Mouse (Mus musculus): ENCODE measurements around the gene Ucp2. TPM values are rescaled to one million over a fixed set of nuclear protein-coding genes. Genes with fewer than 3 reads are reported as not detected.
A peak's percentile ranks its signal among the peaks of the same experiment; 100 is the strongest.

Gene Ucp2
- polyA plus RNA-seq, 1 experiment from 2014 or later: 98.4 TPM

DNA sequence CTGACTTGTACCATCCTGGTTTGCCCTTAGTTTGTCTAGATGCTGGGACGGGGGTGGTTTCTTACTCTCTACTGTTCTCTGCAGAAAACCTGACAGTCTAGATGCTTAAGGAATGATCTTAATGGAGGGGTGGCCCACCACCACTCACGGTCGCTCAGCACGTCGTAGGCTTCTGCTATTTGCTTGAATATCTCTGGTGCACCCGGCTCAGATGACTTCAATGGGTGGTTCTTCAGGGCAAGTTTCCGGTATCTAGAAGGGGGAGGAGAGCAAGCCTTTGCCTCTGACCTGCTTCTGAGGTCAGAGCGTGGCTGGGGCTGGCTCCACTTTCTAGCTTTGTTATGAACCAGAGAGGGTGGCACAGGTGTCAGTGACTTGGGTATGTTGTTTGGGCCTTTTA lies 18.5 kb downstream of the Ucp2 start:
- Histone ChIP-seq H3K36me3 (replicated peaks; ENCODE audit: control insufficient read depth, insufficient read depth, low read depth, low read length) (no peaks in the 10 kb centered on the region), H3K9me3 (replicated peaks; ENCODE audit: control insufficient read depth, low read length) (no peaks in the 10 kb centered on the region), H3K4me2 (ENCODE audit: low read depth, low read length) (no peak overlapping the region), H3K27ac (replicated peaks; ENCODE audit: low read depth, low read length) (no peak overlapping the region), H3K4me1 (ENCODE audit: control insufficient read depth, insufficient read depth, low read length) (no peaks in the 10 kb centered on the region), H3K27me3 (ENCODE audit: control insufficient read depth, insufficient read depth, low read length) (no peaks in the 10 kb centered on the region), H3K4me3 (ENCODE audit: low read depth, low read length) (no peak overlapping the region), H3K9ac (replicated peaks; ENCODE audit: low read length) (no peak overlapping the region)
- no peak for DNase-seq (ENCODE audit: low spot score)
- 78% methylated on average over 8 of the region's 8 CpGs for WGBS
- no peak for ATAC-seq (replicated peaks; ENCODE audit: insufficient number of reproducible peaks, low FRiP score, low TSS enrichment, low read depth)

DNA sequence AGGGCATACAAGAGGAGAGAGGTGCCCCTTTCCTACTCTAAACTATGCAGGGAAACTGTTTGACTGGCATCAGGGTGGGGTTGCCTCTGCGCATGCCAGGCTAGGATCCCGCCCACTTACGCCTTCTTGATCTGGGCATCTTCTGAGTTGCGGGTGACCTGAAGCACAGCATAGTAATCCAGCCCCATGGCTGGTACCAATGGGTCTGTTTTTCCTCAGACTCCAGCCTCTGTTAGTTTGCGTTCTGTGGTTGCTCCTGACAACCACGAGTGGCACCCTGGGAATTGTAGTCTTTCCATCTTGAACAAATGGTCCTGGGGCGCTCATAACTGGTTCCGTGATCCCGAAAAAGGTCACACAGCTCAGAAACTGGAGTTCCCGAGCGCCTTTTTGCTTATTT lies 21.4 kb downstream of the Ucp2 start, which contains the start of gene Dnajb13:
Gene Dnajb13, minus strand, starts transcription at position 388 of the 400 bp plus-strand sequence.
- no peak for ATAC-seq (replicated peaks; ENCODE audit: insufficient number of reproducible peaks, low FRiP score, low TSS enrichment, low read depth)

DNA sequence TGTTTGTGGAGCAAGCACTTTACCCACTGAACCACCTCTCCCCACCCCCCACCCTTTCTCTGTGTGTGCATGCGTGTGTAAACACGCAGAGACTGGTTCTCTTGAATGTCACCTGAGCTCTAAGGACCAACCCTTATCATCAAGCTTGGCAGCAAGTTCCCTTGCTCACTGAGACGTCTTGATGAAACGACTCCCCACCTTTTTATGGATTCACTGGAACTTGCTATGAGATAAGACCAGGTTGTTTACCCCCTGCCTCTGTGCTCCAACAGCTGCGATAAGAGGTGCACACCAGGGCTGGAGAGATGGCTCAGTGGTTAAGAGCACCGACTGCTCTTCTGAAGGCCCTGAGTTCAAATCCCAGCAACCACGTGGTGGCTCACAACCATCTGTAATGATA lies 27.1 kb downstream of the Ucp2 start:
- H3K27me3 ChIP-seq (ENCODE audit: control insufficient read depth, insufficient read depth, low read length): no peaks in the 10 kb centered on the region
- no peaks in the 10 kb centered on the region for H3K36me3 ChIP-seq (replicated peaks; ENCODE audit: control insufficient read depth, insufficient read depth, low read depth, low read length)
- 67% methylated on average over 7 of the region's 7 CpGs for WGBS
- H3K9me3 ChIP-seq (replicated peaks; ENCODE audit: control insufficient read depth, low read length): no peaks in the 10 kb centered on the region
- no peak overlapping the region for H3K9ac ChIP-seq (replicated peaks; ENCODE audit: low read length)
- H3K27ac ChIP-seq (replicated peaks; ENCODE audit: low read depth, low read length): no peak overlapping the region
- H3K4me2 ChIP-seq (ENCODE audit: low read depth, low read length): no peak overlapping the region
- ATAC-seq (replicated peaks; ENCODE audit: insufficient number of reproducible peaks, low FRiP score, low TSS enrichment, low read depth) (no peak), DNase-seq (ENCODE audit: low spot score) (no peak)
- no peaks in the 10 kb centered on the region for H3K4me1 ChIP-seq (ENCODE audit: control insufficient read depth, insufficient read depth, low read length)
- no peak overlapping the region for H3K4me3 ChIP-seq (ENCODE audit: low read depth, low read length)

More for the DNA sequence above, 21.4 kb downstream of the Ucp2 start, which contains the start of gene Dnajb13:
- Histone ChIP-seq H3K27me3 (ENCODE audit: control insufficient read depth, insufficient read depth, low read length) (no peaks in the 10 kb centered on the region), H3K4me2 (ENCODE audit: low read depth, low read length) (no peak within 1 kb of the TSS), H3K4me1 (ENCODE audit: control insufficient read depth, insufficient read depth, low read length) (no peaks in the 10 kb centered on the region), H3K36me3 (replicated peaks; ENCODE audit: control insufficient read depth, insufficient read depth, low read depth, low read length) (no peaks in the 10 kb centered on the region), H3K27ac (replicated peaks; ENCODE audit: low read depth, low read length) (no peak within 1 kb of the TSS), H3K9me3 (replicated peaks; ENCODE audit: control insufficient read depth, low read length) (no peaks in the 10 kb centered on the region), H3K4me3 (ENCODE audit: low read depth, low read length) (no peak within 1 kb of the TSS), H3K9ac (replicated peaks; ENCODE audit: low read length) (no peak within 1 kb of the TSS)
- WGBS: 55% methylated on average over 11 of the region's 11 CpGs
- DNase-seq (ENCODE audit: low spot score): peak; percentile 38

DNA sequence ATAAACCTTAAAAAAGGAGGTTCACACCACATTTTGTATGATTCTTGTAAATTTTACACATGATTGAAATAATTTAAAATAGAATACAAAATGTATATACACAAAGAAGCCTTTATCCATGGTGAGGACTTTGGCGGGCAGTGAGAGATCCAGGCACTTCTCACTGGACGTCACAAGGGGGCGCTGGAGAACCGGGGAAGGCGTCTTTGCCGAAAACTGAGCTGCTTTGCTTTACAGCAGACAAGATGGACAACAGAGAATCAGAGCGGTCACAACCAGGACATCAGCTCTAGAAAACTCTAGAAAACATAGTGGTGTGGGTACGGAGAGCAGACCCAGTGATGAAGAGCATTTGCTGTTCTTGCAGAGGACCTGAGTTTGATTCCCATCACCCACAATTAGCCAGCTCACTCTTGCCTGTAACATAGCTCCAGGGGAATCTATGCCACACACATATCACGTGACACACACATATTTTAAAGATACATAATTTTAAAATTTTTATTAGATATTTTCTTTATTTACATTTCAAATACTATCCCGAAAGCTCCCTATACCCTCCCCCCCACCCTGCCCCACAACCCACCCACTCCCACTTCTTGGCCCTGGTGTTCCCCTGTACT lies 27.6 kb downstream of the Ucp2 start:
- H3K4me2 ChIP-seq (ENCODE audit: low read depth, low read length): no peak overlapping the region
- no peaks in the 10 kb centered on the region for H3K9me3 ChIP-seq (replicated peaks; ENCODE audit: control insufficient read depth, low read length)
- WGBS: 20% methylated on average over 10 of the region's 10 CpGs
- H3K36me3 ChIP-seq (replicated peaks; ENCODE audit: control insufficient read depth, insufficient read depth, low read depth, low read length): no peaks in the 10 kb centered on the region
- H3K27me3 ChIP-seq (ENCODE audit: control insufficient read depth, insufficient read depth, low read length): no peaks in the 10 kb centered on the region
- no peak overlapping the region for H3K4me3 ChIP-seq (ENCODE audit: low read depth, low read length)
- no peak overlapping the region for H3K9ac ChIP-seq (replicated peaks; ENCODE audit: low read length)
- no peaks in the 10 kb centered on the region for H3K4me1 ChIP-seq (ENCODE audit: control insufficient read depth, insufficient read depth, low read length)
- DNase-seq (ENCODE audit: low spot score) (peak; percentile 85), ATAC-seq (replicated peaks; ENCODE audit: insufficient number of reproducible peaks, low FRiP score, low TSS enrichment, low read depth) (no peak)
- no peak overlapping the region for H3K27ac ChIP-seq (replicated peaks; ENCODE audit: low read depth, low read length)

DNA sequence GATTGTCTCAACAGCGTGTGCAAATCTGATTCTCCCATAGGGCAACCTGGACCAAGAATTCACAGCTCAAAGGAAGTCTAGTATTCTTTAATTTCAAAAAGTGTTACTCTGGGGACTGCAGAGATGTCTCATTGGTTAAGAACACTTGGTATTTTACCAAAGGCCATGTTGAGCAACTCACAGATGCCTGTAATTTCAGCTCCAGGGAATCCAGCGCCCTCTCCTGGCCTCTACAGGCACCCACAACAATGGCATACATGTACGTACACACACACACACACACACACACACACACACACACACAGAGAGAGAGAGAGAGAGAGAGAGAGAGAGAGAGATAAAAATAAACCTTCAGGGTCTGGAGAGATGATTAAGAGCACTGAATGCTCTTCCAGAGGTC lies 29.1 kb downstream of the Ucp2 start:
- no peaks in the 10 kb centered on the region for H3K4me1 ChIP-seq (ENCODE audit: control insufficient read depth, insufficient read depth, low read length)
- H3K9ac ChIP-seq (replicated peaks; ENCODE audit: low read length): no peak overlapping the region
- no peak overlapping the region for H3K4me3 ChIP-seq (ENCODE audit: low read depth, low read length)
- H3K36me3 ChIP-seq (replicated peaks; ENCODE audit: control insufficient read depth, insufficient read depth, low read depth, low read length): no peaks in the 10 kb centered on the region
- H3K27me3 ChIP-seq (ENCODE audit: control insufficient read depth, insufficient read depth, low read length): no peaks in the 10 kb centered on the region
- 72% methylated on average over 3 of the region's 3 CpGs for WGBS
- ATAC-seq (replicated peaks; ENCODE audit: insufficient number of reproducible peaks, low FRiP score, low TSS enrichment, low read depth) (no peak), DNase-seq (ENCODE audit: low spot score) (no peak)
- H3K4me2 ChIP-seq (ENCODE audit: low read depth, low read length): no peak overlapping the region
- no peak overlapping the region for H3K27ac ChIP-seq (replicated peaks; ENCODE audit: low read depth, low read length)
- H3K9me3 ChIP-seq (replicated peaks; ENCODE audit: control insufficient read depth, low read length): no peaks in the 10 kb centered on the region

DNA sequence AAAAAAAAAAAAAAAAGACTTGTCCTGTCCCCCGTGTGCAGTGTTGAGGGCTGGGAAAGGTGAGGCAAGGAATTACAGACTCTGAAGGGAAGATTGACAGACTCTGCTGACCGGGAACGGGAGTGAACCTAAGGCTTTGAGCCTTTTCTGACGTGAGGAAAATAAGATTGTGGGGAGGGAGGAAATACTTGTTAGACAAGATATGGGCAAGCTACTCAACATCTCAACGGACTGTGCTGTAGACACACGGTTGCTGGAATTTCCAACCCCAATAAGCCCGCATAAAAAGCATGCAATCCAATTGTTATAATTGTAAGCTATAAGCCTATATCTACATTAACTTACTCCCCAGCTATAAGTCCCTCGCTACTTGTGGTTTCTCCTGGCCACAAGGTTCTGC lies 31.5 kb downstream of the Ucp2 start:
- no peak overlapping the region for H3K4me3 ChIP-seq (ENCODE audit: low read depth, low read length)
- no peak overlapping the region for H3K4me2 ChIP-seq (ENCODE audit: low read depth, low read length)
- H3K9ac ChIP-seq (replicated peaks; ENCODE audit: low read length): no peak overlapping the region
- DNase-seq (ENCODE audit: low spot score) (no peak), ATAC-seq (replicated peaks; ENCODE audit: insufficient number of reproducible peaks, low FRiP score, low TSS enrichment, low read depth) (no peak)
- WGBS: 69% methylated on average over 8 of the region's 8 CpGs
- H3K9me3 ChIP-seq (replicated peaks; ENCODE audit: control insufficient read depth, low read length): no peaks in the 10 kb centered on the region
- H3K4me1 ChIP-seq (ENCODE audit: control insufficient read depth, insufficient read depth, low read length): no peaks in the 10 kb centered on the region
- H3K27me3 ChIP-seq (ENCODE audit: control insufficient read depth, insufficient read depth, low read length): no peaks in the 10 kb centered on the region
- H3K36me3 ChIP-seq (replicated peaks; ENCODE audit: control insufficient read depth, insufficient read depth, low read depth, low read length): no peaks in the 10 kb centered on the region
- H3K27ac ChIP-seq (replicated peaks; ENCODE audit: low read depth, low read length): no peak overlapping the region

DNA sequence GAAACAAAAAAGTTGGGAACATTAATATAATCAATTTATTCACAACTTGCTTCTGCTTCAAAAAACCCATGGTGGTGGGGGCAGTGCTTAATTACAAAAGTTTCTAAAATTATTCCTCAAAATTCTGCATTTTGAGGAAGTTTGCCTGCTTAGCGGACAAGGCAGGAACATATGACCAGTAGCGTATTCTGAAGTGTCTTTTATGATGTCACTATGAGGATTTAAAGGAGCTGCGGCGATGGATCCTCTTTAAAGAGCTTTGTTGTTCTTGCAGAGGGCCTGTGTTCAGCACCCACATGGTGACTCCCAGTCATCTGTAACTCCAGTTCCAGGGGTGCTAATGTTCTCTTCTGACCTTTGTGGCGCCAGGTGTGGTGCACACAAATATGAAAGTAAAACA lies 37.6 kb downstream of the Ucp2 start:
- no peak overlapping the region for H3K9ac ChIP-seq (replicated peaks; ENCODE audit: low read length)
- no peak overlapping the region for H3K27ac ChIP-seq (replicated peaks; ENCODE audit: low read depth, low read length)
- ATAC-seq (replicated peaks; ENCODE audit: insufficient number of reproducible peaks, low FRiP score, low TSS enrichment, low read depth) (no peak), DNase-seq (ENCODE audit: low spot score) (no peak)
- no peaks in the 10 kb centered on the region for H3K27me3 ChIP-seq (ENCODE audit: control insufficient read depth, insufficient read depth, low read length)
- H3K36me3 ChIP-seq (replicated peaks; ENCODE audit: control insufficient read depth, insufficient read depth, low read depth, low read length): no peaks in the 10 kb centered on the region
- no peak overlapping the region for H3K4me2 ChIP-seq (ENCODE audit: low read depth, low read length)
- WGBS: 91% methylated on average over 5 of the region's 5 CpGs
- no peak overlapping the region for H3K4me3 ChIP-seq (ENCODE audit: low read depth, low read length)
- H3K9me3 ChIP-seq (replicated peaks; ENCODE audit: control insufficient read depth, low read length): no peaks in the 10 kb centered on the region
- no peaks in the 10 kb centered on the region for H3K4me1 ChIP-seq (ENCODE audit: control insufficient read depth, insufficient read depth, low read length)

DNA sequence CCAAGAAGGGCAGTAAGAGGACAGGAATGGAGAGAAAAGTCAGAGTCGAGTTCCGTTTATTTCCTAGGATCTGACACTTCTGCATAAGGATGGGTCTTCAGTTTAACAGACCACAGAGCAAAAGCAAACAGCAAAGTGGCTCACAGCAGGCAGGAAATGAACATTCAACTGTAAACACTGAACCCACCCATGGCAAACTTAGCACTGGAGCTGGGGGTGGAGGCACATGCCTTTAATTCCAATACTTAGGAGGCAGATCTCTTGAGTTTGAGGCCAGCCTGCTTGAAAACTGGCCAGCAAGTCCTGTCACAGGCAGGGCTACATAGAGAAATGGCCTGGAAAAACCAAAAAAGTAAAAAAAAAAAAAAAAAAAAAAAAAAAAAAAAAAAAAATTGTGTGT lies 40.4 kb downstream of the Ucp2 start:
- WGBS: 68% methylated on average over 2 of the region's 2 CpGs
- Histone ChIP-seq H3K9ac (replicated peaks; ENCODE audit: low read length) (no peak overlapping the region), H3K4me1 (ENCODE audit: control insufficient read depth, insufficient read depth, low read length) (no peaks in the 10 kb centered on the region), H3K36me3 (replicated peaks; ENCODE audit: control insufficient read depth, insufficient read depth, low read depth, low read length) (no peaks in the 10 kb centered on the region), H3K9me3 (replicated peaks; ENCODE audit: control insufficient read depth, low read length) (no peaks in the 10 kb centered on the region), H3K4me3 (ENCODE audit: low read depth, low read length) (no peak overlapping the region), H3K27me3 (ENCODE audit: control insufficient read depth, insufficient read depth, low read length) (no peaks in the 10 kb centered on the region), H3K27ac (replicated peaks; ENCODE audit: low read depth, low read length) (no peak overlapping the region), H3K4me2 (ENCODE audit: low read depth, low read length) (no peak overlapping the region)
- no peak for ATAC-seq (replicated peaks; ENCODE audit: insufficient number of reproducible peaks, low FRiP score, low TSS enrichment, low read depth)
- DNase-seq (ENCODE audit: low spot score): no peak

Data from embryonic facial prominence, embryonic 11.5 days (tissue).